Mouse (Mus musculus) MEL (cell line): ENCODE results near the gene Cmtm6. TPM values are rescaled to one million over a fixed set of nuclear protein-coding genes. Genes with fewer than 3 reads are reported as not detected.

Experiments
- DNase-seq: peaks from one replicate; pipeline ENCODE4 v3.0.0; 2011; ENCODE audit warnings: low read depth, low spot score
- H3K27ac ChIP-seq: 2 replicates; pipeline ENCODE4 v1.5.1; 2012; ENCODE audit warnings: low read depth, mild to moderate bottlenecking, control low read depth, low read length, moderate library complexity; ENCODE audit not compliant: control insufficient read depth
- H3K27me3 ChIP-seq, 2 experiments: fragments of 150-350 bp in 1 of 2; sonication (generic) in 1 of 2; 2 replicates each; pipeline ENCODE4 v1.6.1; 2012; ENCODE audit warnings: low read length in 2 of 2, mild to moderate bottlenecking in 2 of 2, improper control_type of control experiment in 1 of 2, moderate library complexity in 1 of 2; ENCODE audit not compliant: insufficient read depth in 2 of 2, control insufficient read depth in 1 of 2
- H3K36me3 ChIP-seq, 2 experiments: 2 replicates each; pipeline ENCODE4 v1.6.1; 2012 to 2014; ENCODE audit warnings: low read length in 2 of 2, improper control_type of control experiment in 1 of 2, inconsistent platforms in 1 of 2, mild to moderate bottlenecking in 1 of 2; ENCODE audit not compliant: insufficient read depth in 2 of 2, control insufficient read depth in 1 of 2
- H3K4me1 ChIP-seq, 2 experiments: fragments of 150-350 bp in 1 of 2; sonication (generic) in 1 of 2; 2 replicates each; pipeline ENCODE4 v1.6.1; 2012; ENCODE audit warnings: low read length in 2 of 2, improper control_type of control experiment in 1 of 2, mild to moderate bottlenecking in 1 of 2; ENCODE audit not compliant: insufficient read depth in 2 of 2, control insufficient read depth in 1 of 2
- H3K4me3 ChIP-seq, 2 experiments: fragments of 150-350 bp in 1 of 2; sonication (generic) in 1 of 2; 2 replicates each; pipeline ENCODE4 v1.5.1; 2012; ENCODE audit warnings: low read depth in 2 of 2, low read length in 2 of 2, mild to moderate bottlenecking in 2 of 2, moderate library complexity in 2 of 2, control low read depth in 1 of 2, improper control_type of control experiment in 1 of 2; ENCODE audit not compliant: control insufficient read depth in 1 of 2, insufficient read depth in 1 of 2
- H3K79me2 ChIP-seq: 2 replicates; pipeline ENCODE4 v1.6.1; 2012; ENCODE audit warnings: mild to moderate bottlenecking, low read length, moderate library complexity; ENCODE audit not compliant: control insufficient read depth, poor library complexity, insufficient read depth
- H3K9ac ChIP-seq: 2 replicates; pipeline ENCODE4 v1.6.1; 2012; ENCODE audit warnings: low read depth, mild to moderate bottlenecking, control low read depth, low read length, moderate library complexity; ENCODE audit not compliant: control insufficient read depth, poor library complexity, severe bottlenecking
- H3K9me3 ChIP-seq: fragments of 150-350 bp; sonication (generic); replicated peaks from 2 replicates; pipeline ENCODE4 v1.6.1; 2012; ENCODE audit warnings: mild to moderate bottlenecking, low read length, improper control_type of control experiment, moderate library complexity; ENCODE audit not compliant: insufficient read depth
- BHLHE40 ChIP-seq: IDR thresholded peaks from 2 replicates; pipeline ENCODE4 v1.6.1; 2012; ENCODE audit warnings: low read depth, mild to moderate bottlenecking, inconsistent platforms, low read length, improper control_type of control experiment, borderline replicate concordance
- CHD1 ChIP-seq: IDR thresholded peaks from 2 replicates; pipeline ENCODE4 v1.6.1; 2012; ENCODE audit warnings: low read depth, mild to moderate bottlenecking, inconsistent platforms, low read length, improper control_type of control experiment
- CHD2 ChIP-seq: IDR thresholded peaks from 2 replicates; pipeline ENCODE4 v1.6.1; 2011; ENCODE audit warnings: low read length, improper control_type of control experiment
- CTCF ChIP-seq, 3 experiments: IDR thresholded peaks in 2 of 3; conservative IDR thresholded peaks in 1 of 3; 2 replicates each; pipeline ENCODE4 v1.5.1; 2011 to 2012; ENCODE audit warnings: low read length in 3 of 3, low read depth in 2 of 3, mild to moderate bottlenecking in 2 of 3, improper control_type of control experiment in 1 of 3, inconsistent platforms in 1 of 3, mixed read lengths in 1 of 3, moderate library complexity in 1 of 3; ENCODE audit not compliant: control insufficient read depth in 1 of 3, insufficient read depth in 1 of 3, poor library complexity in 1 of 3, severe bottlenecking in 1 of 3
- E2F4 ChIP-seq: IDR thresholded peaks from 2 replicates; pipeline ENCODE4 v1.6.1; 2011; ENCODE audit warnings: low read depth, low read length, improper control_type of control experiment, borderline replicate concordance
- ELF1 ChIP-seq: IDR thresholded peaks from 2 replicates; pipeline ENCODE4 v1.6.1; 2014; ENCODE audit warnings: low read depth, mild to moderate bottlenecking, inconsistent platforms, low read length, improper control_type of control experiment, moderate library complexity
- EP300 ChIP-seq, 2 experiments: IDR thresholded peaks; 2 replicates each; pipeline ENCODE4 v1.6.1; 2011; ENCODE audit warnings: improper control_type of control experiment in 2 of 2, low read length in 2 of 2, low read depth in 1 of 2, mild to moderate bottlenecking in 1 of 2
- ETS1 ChIP-seq: IDR thresholded peaks from 2 replicates; pipeline ENCODE4 v1.6.1; 2012; ENCODE audit warnings: low read depth, mild to moderate bottlenecking, inconsistent platforms, low read length, improper control_type of control experiment, moderate library complexity
- GABPA ChIP-seq: IDR thresholded peaks from 2 replicates; pipeline ENCODE4 v1.6.1; 2012; ENCODE audit warnings: low read depth, mild to moderate bottlenecking, inconsistent platforms, low read length, improper control_type of control experiment, moderate library complexity
- GATA1 ChIP-seq: IDR thresholded peaks from 2 replicates; pipeline ENCODE4 v1.6.1; 2011; ENCODE audit warnings: low read depth, low read length, improper control_type of control experiment
- HCFC1 ChIP-seq: IDR thresholded peaks from 2 replicates; pipeline ENCODE4 v1.6.1; 2012; ENCODE audit warnings: low read depth, mild to moderate bottlenecking, inconsistent platforms, low read length, improper control_type of control experiment, moderate library complexity
- JUND ChIP-seq: IDR thresholded peaks from 2 replicates; pipeline ENCODE4 v1.6.1; 2011; ENCODE audit warnings: low read depth, mild to moderate bottlenecking, improper control_type of control experiment, low read length
- KAT2A ChIP-seq: conservative IDR thresholded peaks from 2 replicates; pipeline ENCODE4 v1.6.1; 2012; ENCODE audit warnings: low read depth, low read length, improper control_type of control experiment, inconsistent platforms
- MAFK ChIP-seq: IDR thresholded peaks from 2 replicates; pipeline ENCODE4 v1.6.1; 2011; ENCODE audit warnings: low read depth, mild to moderate bottlenecking, low read length, improper control_type of control experiment, borderline replicate concordance
- MAZ ChIP-seq: IDR thresholded peaks from 2 replicates; pipeline ENCODE4 v1.6.1; 2012; ENCODE audit warnings: low read depth, mild to moderate bottlenecking, inconsistent platforms, low read length, improper control_type of control experiment
- MXI1 ChIP-seq: IDR thresholded peaks from 2 replicates; pipeline ENCODE4 v1.6.1; 2011; ENCODE audit warnings: mild to moderate bottlenecking, low read depth, low read length, improper control_type of control experiment
- MYB ChIP-seq: IDR thresholded peaks from 2 replicates; pipeline ENCODE4 v1.6.1; 2011; ENCODE audit warnings: mild to moderate bottlenecking, low read depth, low read length, improper control_type of control experiment
- MYC ChIP-seq: IDR thresholded peaks from 2 replicates; pipeline ENCODE4 v1.6.1; 2011; ENCODE audit warnings: low read depth, mild to moderate bottlenecking, low read length, improper control_type of control experiment, moderate library complexity
- NELFE ChIP-seq: IDR thresholded peaks from 2 replicates; pipeline ENCODE4 v1.6.1; 2011; ENCODE audit warnings: low read depth, low read length, improper control_type of control experiment
- NRF1 ChIP-seq: IDR thresholded peaks from 2 replicates; pipeline ENCODE4 v1.6.1; 2014; ENCODE audit warnings: low read depth, mild to moderate bottlenecking, inconsistent platforms, low read length, improper control_type of control experiment, moderate library complexity; ENCODE audit not compliant: poor library complexity, insufficient read depth, severe bottlenecking
- POLR2A ChIP-seq, 2 experiments: IDR thresholded peaks; 2 replicates each; pipeline ENCODE4 v1.6.1; 2011 to 2012; ENCODE audit warnings: low read length in 2 of 2, mild to moderate bottlenecking in 2 of 2, control low read depth in 1 of 2, improper control_type of control experiment in 1 of 2, low read depth in 1 of 2, moderate library complexity in 1 of 2; ENCODE audit not compliant: control insufficient read depth in 1 of 2, insufficient read depth in 1 of 2, poor library complexity in 1 of 2
- POLR2AphosphoS2 ChIP-seq: IDR thresholded peaks from 2 replicates; pipeline ENCODE4 v1.6.1; 2011; ENCODE audit warnings: low read length, improper control_type of control experiment
- POLR2AphosphoS5 ChIP-seq: IDR thresholded peaks from 2 replicates; pipeline ENCODE4 v1.6.1; 2012; ENCODE audit warnings: low read depth, borderline replicate concordance, mild to moderate bottlenecking, inconsistent platforms, low read length, moderate library complexity, mixed read lengths
- RAD21 ChIP-seq: IDR thresholded peaks from 2 replicates; pipeline ENCODE4 v1.6.1; 2011; ENCODE audit warnings: mild to moderate bottlenecking, low read depth, low read length, improper control_type of control experiment
- RCOR1 ChIP-seq: IDR thresholded peaks from 2 replicates; pipeline ENCODE4 v1.6.1; 2012; ENCODE audit warnings: low read depth, mild to moderate bottlenecking, inconsistent platforms, low read length, improper control_type of control experiment
- SIN3A ChIP-seq: IDR thresholded peaks from 2 replicates; pipeline ENCODE4 v1.6.1; 2012; ENCODE audit warnings: low read length, improper control_type of control experiment, inconsistent platforms
- SMC3 ChIP-seq: IDR thresholded peaks from 2 replicates; pipeline ENCODE4 v1.6.1; 2011; ENCODE audit warnings: low read depth, low read length, improper control_type of control experiment
- TAL1 ChIP-seq: IDR thresholded peaks from 2 replicates; pipeline ENCODE4 v1.6.1; 2012; ENCODE audit warnings: mild to moderate bottlenecking, inconsistent platforms, low read length, moderate library complexity, mixed read lengths
- TBP ChIP-seq: IDR thresholded peaks from 2 replicates; pipeline ENCODE4 v1.8.0; 2011; ENCODE audit warnings: low read depth, low read length, improper control_type of control experiment
- TCF12 ChIP-seq: IDR thresholded peaks from 2 replicates; pipeline ENCODE4 v1.6.1; 2014; ENCODE audit warnings: low read depth, mild to moderate bottlenecking, inconsistent platforms, low read length, improper control_type of control experiment, moderate library complexity
- UBTF ChIP-seq: IDR thresholded peaks from 2 replicates; pipeline ENCODE4 v1.6.1; 2012; ENCODE audit warnings: low read depth, mild to moderate bottlenecking, inconsistent platforms, low read length, improper control_type of control experiment, moderate library complexity, borderline replicate concordance; ENCODE audit not compliant: insufficient read depth
- USF1 ChIP-seq: IDR thresholded peaks from 2 replicates; pipeline ENCODE4 v1.6.1; 2014; ENCODE audit warnings: low read depth, mild to moderate bottlenecking, inconsistent platforms, low read length, improper control_type of control experiment, moderate library complexity
- USF2 ChIP-seq, 2 experiments: IDR thresholded peaks; 2 replicates each; pipeline ENCODE4 v1.6.1; 2011 to 2012; ENCODE audit warnings: improper control_type of control experiment in 2 of 2, low read length in 2 of 2, borderline replicate concordance in 1 of 2, inconsistent platforms in 1 of 2, low read depth in 1 of 2, mild to moderate bottlenecking in 1 of 2; ENCODE audit not compliant: insufficient read depth in 1 of 2
- ZC3H11A ChIP-seq: IDR thresholded peaks from 2 replicates; pipeline ENCODE4 v1.6.1; 2012; ENCODE audit warnings: low read depth, mild to moderate bottlenecking, inconsistent platforms, low read length, improper control_type of control experiment
- ZKSCAN1 ChIP-seq: IDR thresholded peaks from 2 replicates; pipeline ENCODE4 v1.6.1; 2012; ENCODE audit warnings: low read depth, mild to moderate bottlenecking, inconsistent platforms, low read length, improper control_type of control experiment, moderate library complexity
- ZMIZ1 ChIP-seq: IDR thresholded peaks from 2 replicates; pipeline ENCODE4 v1.6.1; 2012; ENCODE audit warnings: low read depth, mild to moderate bottlenecking, inconsistent platforms, low read length, improper control_type of control experiment, moderate library complexity
- ZNF384 ChIP-seq: IDR thresholded peaks from 2 replicates; pipeline ENCODE4 v1.6.1; 2012; ENCODE audit warnings: low read depth, mild to moderate bottlenecking, inconsistent platforms, low read length, improper control_type of control experiment
- polyA plus RNA-seq, 2 experiments: library from polyadenylated mRNA; stranded (reverse) in 1 of 2; unstranded in 1 of 2; fragments of >175 nt in 1 of 2; fragments of >200 nt in 1 of 2; gene quantifications; 2 replicates each; pipeline versions ENCODE4 v1.2.1 to v1.2.4; 2012; ENCODE audit warnings: low replicate concordance in 2 of 2, low read depth in 1 of 2; ENCODE audit not compliant: insufficient read length in 2 of 2, insufficient read depth in 1 of 2, missing spikeins in 1 of 2
- total RNA-seq: library from RNA; depleted of rRNA; stranded (reverse); fragments of 300-350 nt; gene quantifications from 2 replicates; pipeline ENCODE4 v1.2.3, GENCODE M21; 2012

The Cmtm6 gene
- total and polyA plus RNA-seq, 3 experiments, result 17.6 to 21.7 TPM; not detected in 1

DNA sequence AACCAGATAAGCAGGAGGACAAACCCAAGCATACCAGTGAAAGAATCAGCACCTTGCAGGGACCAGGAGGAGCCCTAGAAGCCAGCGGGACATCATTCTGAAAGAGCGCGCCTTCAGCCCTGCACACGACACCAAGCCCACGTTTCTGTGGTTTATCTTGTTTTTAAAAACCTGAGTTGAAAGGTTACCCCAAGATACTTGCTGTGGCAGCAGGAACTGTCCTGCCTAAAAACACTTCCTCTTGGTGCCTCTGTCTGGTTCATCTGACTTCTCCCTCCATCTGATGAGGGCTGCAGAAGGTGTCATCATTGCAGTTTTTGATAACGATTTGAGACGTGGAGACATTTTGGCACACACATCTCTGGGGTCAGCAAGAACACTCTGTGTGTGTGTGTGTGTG lies 56.8 kb downstream of the Cmtm6 start:
- Histone ChIP-seq H3K9ac (peak overlapping the region; percentile 28), H3K27ac (peak overlapping the region; percentile 91), H3K9me3 (no peaks in the 10 kb centered on the region), H3K79me2 (no peaks in the 10 kb centered on the region; the same call in 1 of the 2 replicates), H3K4me1 (peaks cover 17 to 41% of the 10 kb centered on the region in 2 experiments), H3K36me3 (peaks cover 0 to 37% of the 10 kb centered on the region in 2 experiments; a peak in 2 of 4 replicates), H3K4me3 (peak overlapping the region in 1 of 2 experiments; percentile 14; a peak in 2 of 4 replicates), H3K27me3 (no peaks in the 10 kb centered on the region)
- DNase-seq, result peak; percentile 89
- TF ChIP-seq RCOR1 (0 out of 2 replicates have a peak, but pooled peaks have one; percentile 9), NELFE (no peak), ZC3H11A (no peak), E2F4 (peak; percentile 73; the same call in 1 of the 2 replicates), MXI1 (peak; percentile 73), MYC (peak; percentile 70; the same call in 1 of the 2 replicates), MAZ (no peak), ZMIZ1 (0 out of 2 replicates have a peak, but pooled peaks have one; percentile 31), POLR2AphosphoS5 (no peak), HCFC1 (0 out of 2 replicates have a peak, but pooled peaks have one; percentile 46), ZNF384 (no peak), CTCF (IDR thresholded peaks at IDR 0.05 in 2 of 3, conservative IDR thresholded peaks at IDR 0.05 in 1 of 3; ENCODE audit: control insufficient read depth in 1 of 3, insufficient read depth in 1 of 3, low read depth in 2 of 3, low read length in 3 of 3, poor library complexity in 1 of 3, severe bottlenecking in 1 of 3) (no peak), RAD21 (no peak), SMC3 (no peak), BHLHE40 (peak; percentile 79; the same call in 1 of the 2 replicates), ELF1 (0 out of 2 replicates have a peak, but pooled peaks have one; percentile 30), USF2 (IDR thresholded peaks at IDR 0.05; ENCODE audit: borderline replicate concordance in 1 of 2, insufficient read depth in 1 of 2, low read depth in 1 of 2, low read length in 2 of 2) (no peak), ZKSCAN1 (no peak), CHD1 (no peak), JUND (no peak), SIN3A (peak; percentile 88), KAT2A (no peak), TCF12 (peak; percentile 67), TBP (peak; percentile 77), CHD2 (no peak), EP300 (IDR thresholded peaks at IDR 0.05; ENCODE audit: low read depth in 1 of 2, low read length in 2 of 2) (peak; percentile 66 to 75; a peak in 3 of 4 replicates), POLR2A (IDR thresholded peaks at IDR 0.05; ENCODE audit: control insufficient read depth in 1 of 2, insufficient read depth in 1 of 2, low read depth in 1 of 2, low read length in 2 of 2, poor library complexity in 1 of 2) (peak in 1 of 2 experiments; percentile 36; a peak in 1 of 4 replicates), GATA1 (peak; percentile 76), USF1 (no peak), TAL1 (no peak), NRF1 (no peak), GABPA (no peak), MAFK (no peak), UBTF (no peak), MYB (no peak), ETS1 (peak; percentile 93), POLR2AphosphoS2 (no peak)
